Mouse (Mus musculus): ENCODE measurements around the gene Cobl. TPM values are rescaled to one million over a fixed set of nuclear protein-coding genes. Genes with fewer than 3 reads are reported as not detected.

Gene Cobl
- total RNA-seq, 1 experiment: 36.5 TPM

- DNase-seq (ENCODE audit: low read depth, low spot score): no peak
- Histone ChIP-seq H3K9me3 (ENCODE audit: control insufficient read depth, insufficient read depth, low read depth, low read length) (no peaks in the 10 kb centered on the region), H3K4me3 (ENCODE audit: insufficient read depth in 1 of 2, low read depth in 1 of 2, low read length in 2 of 2, poor library complexity in 1 of 2, severe bottlenecking in 1 of 2) (no peak overlapping the region), H3K9ac (ENCODE audit: insufficient read depth, low read depth, low read length, poor library complexity, severe bottlenecking) (no peak overlapping the region), H3K4me1 (ENCODE audit: control insufficient read depth in 2 of 2, insufficient read depth in 2 of 2, low read length in 2 of 2, poor library complexity in 1 of 2) (no peaks in the 10 kb centered on the region), H3K36me3 (ENCODE audit: control insufficient read depth, insufficient read depth, low read length, poor library complexity, severe bottlenecking) (no peaks in the 10 kb centered on the region), H3K27ac (ENCODE audit: insufficient read depth, low read depth, low read length, poor library complexity, severe bottlenecking) (no peak overlapping the region)
- in situ Hi-C loops (cut with MboI; ENCODE audit: low sequenced_read_pairs in 2 of 2, unreplicated experiment in 2 of 2): no loop called here
- TF ChIP-seq HCFC1 (IDR thresholded peaks at IDR 0.05; ENCODE audit: borderline replicate concordance, insufficient read depth, low read length) (no peak), CHD2 (IDR thresholded peaks at IDR 0.05; ENCODE audit: low read depth, low read length) (no peak), ZC3H11A (IDR thresholded peaks at IDR 0.05; ENCODE audit: borderline replicate concordance, low read depth, low read length) (no peak), MAFK (IDR thresholded peaks at IDR 0.05; ENCODE audit: insufficient read depth, low read depth, low read length) (no peak), ZNF384 (IDR thresholded peaks at IDR 0.05; ENCODE audit: low read depth, low read length) (no peak)
Measured at GRCm38 (mm10) chr11:12273726-12274125, 191.0 kb downstream of the Cobl start.

GRCm38 (mm10) chr11:12258411-12258810 is 206.3 kb downstream of the Cobl start:
- H3K27ac ChIP-seq (ENCODE audit: insufficient read depth, low read depth, low read length, poor library complexity, severe bottlenecking): no peak overlapping the region
- H3K36me3 ChIP-seq (ENCODE audit: control insufficient read depth, insufficient read depth, low read length, poor library complexity, severe bottlenecking): peaks cover 15% of the 10 kb centered on the region
- H3K4me3 ChIP-seq (ENCODE audit: insufficient read depth in 1 of 2, low read depth in 1 of 2, low read length in 2 of 2, poor library complexity in 1 of 2, severe bottlenecking in 1 of 2): no peak overlapping the region
- in situ Hi-C loops (cut with MboI; ENCODE audit: low sequenced_read_pairs in 2 of 2, unreplicated experiment in 2 of 2): no loop called here
- TF ChIP-seq ZC3H11A (IDR thresholded peaks at IDR 0.05; ENCODE audit: borderline replicate concordance, low read depth, low read length): no peak
- no peak for TF ChIP-seq CHD2 (IDR thresholded peaks at IDR 0.05; ENCODE audit: low read depth, low read length)
- TF ChIP-seq MAFK (IDR thresholded peaks at IDR 0.05; ENCODE audit: insufficient read depth, low read depth, low read length): no peak
- no peak for TF ChIP-seq ZNF384 (IDR thresholded peaks at IDR 0.05; ENCODE audit: low read depth, low read length)
- TF ChIP-seq HCFC1 (IDR thresholded peaks at IDR 0.05; ENCODE audit: borderline replicate concordance, insufficient read depth, low read length): no peak
- H3K4me1 ChIP-seq (ENCODE audit: control insufficient read depth in 2 of 2, insufficient read depth in 2 of 2, low read length in 2 of 2, poor library complexity in 1 of 2): no peaks in the 10 kb centered on the region
- no peak overlapping the region for H3K9ac ChIP-seq (ENCODE audit: insufficient read depth, low read depth, low read length, poor library complexity, severe bottlenecking)
- DNase-seq (ENCODE audit: low read depth, low spot score): no peak
- no peaks in the 10 kb centered on the region for H3K9me3 ChIP-seq (ENCODE audit: control insufficient read depth, insufficient read depth, low read depth, low read length)

DNA sequence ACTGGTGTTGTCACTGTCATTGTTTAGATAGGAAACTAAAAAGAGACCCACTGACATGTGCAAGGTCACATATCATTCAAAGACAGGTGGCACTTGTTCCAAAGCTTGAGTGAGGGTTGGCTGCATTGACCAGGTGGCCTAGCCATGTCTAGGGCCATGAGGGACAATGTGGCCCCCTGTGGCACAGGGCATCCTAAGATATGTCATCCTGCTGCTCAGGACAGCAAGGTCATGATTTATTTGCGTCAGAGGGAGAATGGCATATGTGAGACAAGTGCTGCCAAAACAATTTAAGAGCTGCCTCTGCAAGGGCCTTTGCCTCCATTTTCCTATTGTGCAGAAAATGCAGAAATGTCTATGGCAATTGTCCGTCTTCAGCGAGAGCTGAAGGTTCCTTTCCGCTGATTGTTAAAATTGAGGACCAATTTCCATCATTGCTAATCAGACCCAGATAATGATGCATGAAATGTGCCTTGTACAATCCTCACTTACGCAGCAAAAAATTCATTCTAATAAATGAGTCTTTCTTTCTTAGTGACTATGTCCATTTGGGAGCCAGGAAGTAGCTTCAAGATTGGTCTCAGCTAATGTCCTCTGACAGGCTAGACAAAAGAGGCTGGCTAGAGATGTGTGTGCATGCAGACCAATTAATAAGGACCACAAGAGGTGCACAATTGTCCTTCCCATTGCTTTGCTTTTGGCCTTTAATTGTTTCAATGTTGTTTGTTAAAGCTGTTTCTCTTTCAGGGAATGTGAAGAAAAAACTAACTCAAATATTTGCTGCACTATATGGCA is 207.2 kb downstream of the Cobl start:
- no peak for TF ChIP-seq MAFK (IDR thresholded peaks at IDR 0.05; ENCODE audit: insufficient read depth, low read depth, low read length)
- no peak for TF ChIP-seq HCFC1 (IDR thresholded peaks at IDR 0.05; ENCODE audit: borderline replicate concordance, insufficient read depth, low read length)
- no peak for TF ChIP-seq ZC3H11A (IDR thresholded peaks at IDR 0.05; ENCODE audit: borderline replicate concordance, low read depth, low read length)
- no peak for TF ChIP-seq ZNF384 (IDR thresholded peaks at IDR 0.05; ENCODE audit: low read depth, low read length)
- no peak for TF ChIP-seq CHD2 (IDR thresholded peaks at IDR 0.05; ENCODE audit: low read depth, low read length)
- Histone ChIP-seq H3K9me3 (ENCODE audit: control insufficient read depth, insufficient read depth, low read depth, low read length) (no peaks in the 10 kb centered on the region), H3K9ac (ENCODE audit: insufficient read depth, low read depth, low read length, poor library complexity, severe bottlenecking) (no peak overlapping the region), H3K27ac (ENCODE audit: insufficient read depth, low read depth, low read length, poor library complexity, severe bottlenecking) (no peak overlapping the region), H3K36me3 (ENCODE audit: control insufficient read depth, insufficient read depth, low read length, poor library complexity, severe bottlenecking) (peaks cover 18% of the 10 kb centered on the region), H3K4me3 (ENCODE audit: insufficient read depth in 1 of 2, low read depth in 1 of 2, low read length in 2 of 2, poor library complexity in 1 of 2, severe bottlenecking in 1 of 2) (no peak overlapping the region), H3K4me1 (ENCODE audit: control insufficient read depth in 2 of 2, insufficient read depth in 2 of 2, low read length in 2 of 2, poor library complexity in 1 of 2) (no peaks in the 10 kb centered on the region)
- in situ Hi-C loops (cut with MboI; ENCODE audit: low sequenced_read_pairs in 2 of 2, unreplicated experiment in 2 of 2): no loop called here
- DNase-seq (ENCODE audit: low read depth, low spot score): no peak

- TF ChIP-seq MAFK (IDR thresholded peaks at IDR 0.05; ENCODE audit: insufficient read depth, low read depth, low read length): no peak
- TF ChIP-seq CHD2 (IDR thresholded peaks at IDR 0.05; ENCODE audit: low read depth, low read length): no peak
- no peak for TF ChIP-seq ZC3H11A (IDR thresholded peaks at IDR 0.05; ENCODE audit: borderline replicate concordance, low read depth, low read length)
- TF ChIP-seq ZNF384 (IDR thresholded peaks at IDR 0.05; ENCODE audit: low read depth, low read length): no peak
- no peak for TF ChIP-seq HCFC1 (IDR thresholded peaks at IDR 0.05; ENCODE audit: borderline replicate concordance, insufficient read depth, low read length)
- Histone ChIP-seq H3K9me3 (ENCODE audit: control insufficient read depth, insufficient read depth, low read depth, low read length) (no peaks in the 10 kb centered on the region), H3K27ac (ENCODE audit: insufficient read depth, low read depth, low read length, poor library complexity, severe bottlenecking) (no peak overlapping the region), H3K9ac (ENCODE audit: insufficient read depth, low read depth, low read length, poor library complexity, severe bottlenecking) (no peak overlapping the region), H3K36me3 (ENCODE audit: control insufficient read depth, insufficient read depth, low read length, poor library complexity, severe bottlenecking) (peaks cover 36% of the 10 kb centered on the region), H3K4me1 (ENCODE audit: control insufficient read depth in 2 of 2, insufficient read depth in 2 of 2, low read length in 2 of 2, poor library complexity in 1 of 2) (no peaks in the 10 kb centered on the region), H3K4me3 (ENCODE audit: insufficient read depth in 1 of 2, low read depth in 1 of 2, low read length in 2 of 2, poor library complexity in 1 of 2, severe bottlenecking in 1 of 2) (no peak overlapping the region)
- in situ Hi-C loops (cut with MboI; ENCODE audit: low sequenced_read_pairs in 2 of 2, unreplicated experiment in 2 of 2): no loop called here
- no peak for DNase-seq (ENCODE audit: low read depth, low spot score)
Measured at GRCm38 (mm10) chr11:12245327-12245915, 219.3 kb downstream of the Cobl start.
